Mouse (Mus musculus): ENCODE data around the gene Auts2.

GRCm38 (mm10) chr5:132391831-132392763 lies 151.0 kb downstream of the Auts2 start:
- TF ChIP-seq CTCF (conservative IDR thresholded peaks at IDR 0.05; ENCODE audit: insufficient read depth, insufficient read length, low read depth, low read length) (no peak), POLR2A (IDR thresholded peaks at IDR 0.05; ENCODE audit: low read depth, low read length) (no peak)

Measured in kidney, adult 2 months (tissue).